Mouse (Mus musculus): ENCODE results near the gene Hlcs. TPM values are rescaled to one million over a fixed set of nuclear protein-coding genes. Genes with fewer than 3 reads are reported as not detected.

Gene Hlcs
- polyA plus RNA-seq, 1 experiment from 2014 or later, result 9.4 TPM

- ATAC-seq (ENCODE audit: low FRiP score, low read depth), result peak; percentile 42; the same call in 1 of the 2 replicates
- H3K27me3 ChIP-seq, result peaks cover 26% of the 10 kb centered on the region
- peak overlapping the region; percentile 31 for H3K4me2 ChIP-seq
- WGBS, result 10% methylated on average over 25 of the region's 25 CpGs
- no peak overlapping the region for H3K9ac ChIP-seq
- no peaks in the 10 kb centered on the region for H3K36me3 ChIP-seq
- peaks cover 19% of the 10 kb centered on the region for H3K4me1 ChIP-seq (replicated peaks)
- 0 out of 2 replicates have a peak overlapping the region, but pooled peaks have one; percentile 23 for H3K27ac ChIP-seq (replicated peaks)
- no peak overlapping the region for H3K4me3 ChIP-seq
- no peaks in the 10 kb centered on the region for H3K9me3 ChIP-seq
Observed at GRCm38 (mm10) chr16:94179341-94180121, 133.8 kb downstream of the Hlcs start.

GRCm38 (mm10) chr16:94178441-94179220, 134.7 kb downstream of the Hlcs start:
- Histone ChIP-seq H3K4me2 (peak overlapping the region; percentile 31; the same call in 1 of the 2 replicates), H3K4me1 (replicated peaks) (peaks cover 19% of the 10 kb centered on the region)
- 42% methylated on average over 16 of the region's 16 CpGs for WGBS

GRCm38 (mm10) chr16:94176997-94177857, 136.1 kb downstream of the Hlcs start:
- Histone ChIP-seq H3K27me3 (peaks cover 19% of the 10 kb centered on the region), H3K4me2 (no peak overlapping the region)
- 77% methylated on average over 21 of the region's 21 CpGs for WGBS

More at GRCm38 (mm10) chr16:94178441-94179220, 134.7 kb downstream of the Hlcs start:
- Histone ChIP-seq H3K4me3 (no peak overlapping the region), H3K27me3 (peaks cover 26% of the 10 kb centered on the region), H3K36me3 (no peaks in the 10 kb centered on the region), H3K9me3 (no peaks in the 10 kb centered on the region), H3K9ac (no peak overlapping the region), H3K27ac (replicated peaks) (no peak overlapping the region)
- no peak for ATAC-seq (ENCODE audit: low FRiP score, low read depth)

DNA sequence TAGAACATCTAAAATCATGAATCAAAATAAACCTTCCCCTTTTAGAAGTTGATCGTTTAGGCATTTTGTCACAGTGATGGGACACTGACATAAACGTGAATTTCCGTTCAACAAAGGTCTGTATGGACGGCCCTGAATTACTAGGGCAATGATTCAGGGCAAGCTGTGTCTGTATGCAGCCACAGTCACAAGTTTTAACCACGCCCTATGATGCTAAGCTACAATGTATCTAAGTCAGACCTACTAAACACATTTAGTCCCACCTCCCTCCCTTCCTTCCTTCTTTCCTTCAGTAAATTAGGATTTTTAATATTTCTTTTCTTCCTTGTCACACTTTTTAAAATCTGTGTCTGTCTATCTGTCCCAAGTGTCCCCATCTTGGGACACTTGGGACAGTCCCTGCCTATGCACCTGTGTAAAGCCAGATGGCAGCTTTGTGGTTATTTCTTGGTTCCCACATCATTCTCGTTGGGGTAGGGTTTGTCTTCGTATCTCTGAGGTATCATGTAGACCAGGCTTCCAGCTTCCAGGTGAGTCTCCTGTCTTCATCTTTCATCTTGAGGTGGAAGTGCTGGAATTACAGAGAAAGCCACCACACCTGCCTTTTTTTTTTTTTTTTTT, 137.9 kb downstream of the Hlcs start:
- peaks cover 6% of the 10 kb centered on the region for H3K27me3 ChIP-seq
- no peaks in the 10 kb centered on the region for H3K9me3 ChIP-seq
- no peak for ATAC-seq (ENCODE audit: low FRiP score, low read depth)
- no peaks in the 10 kb centered on the region for H3K36me3 ChIP-seq
- no peak overlapping the region for H3K27ac ChIP-seq (replicated peaks)
- WGBS, result 82% methylated on average over 7 of the region's 7 CpGs
- no peak overlapping the region for H3K4me2 ChIP-seq
- H3K4me3 ChIP-seq, result no peak overlapping the region
- no peak overlapping the region for H3K9ac ChIP-seq
- H3K4me1 ChIP-seq (replicated peaks), result peaks cover 15% of the 10 kb centered on the region

More at GRCm38 (mm10) chr16:94176997-94177857, 136.1 kb downstream of the Hlcs start:
- H3K4me3 ChIP-seq, result no peak overlapping the region
- H3K4me1 ChIP-seq (replicated peaks), result peaks cover 19% of the 10 kb centered on the region
- H3K9me3 ChIP-seq, result no peaks in the 10 kb centered on the region
- no peak for ATAC-seq (ENCODE audit: low FRiP score, low read depth)
- H3K27ac ChIP-seq (replicated peaks), result no peak overlapping the region
- no peak overlapping the region for H3K9ac ChIP-seq
- no peaks in the 10 kb centered on the region for H3K36me3 ChIP-seq

DNA sequence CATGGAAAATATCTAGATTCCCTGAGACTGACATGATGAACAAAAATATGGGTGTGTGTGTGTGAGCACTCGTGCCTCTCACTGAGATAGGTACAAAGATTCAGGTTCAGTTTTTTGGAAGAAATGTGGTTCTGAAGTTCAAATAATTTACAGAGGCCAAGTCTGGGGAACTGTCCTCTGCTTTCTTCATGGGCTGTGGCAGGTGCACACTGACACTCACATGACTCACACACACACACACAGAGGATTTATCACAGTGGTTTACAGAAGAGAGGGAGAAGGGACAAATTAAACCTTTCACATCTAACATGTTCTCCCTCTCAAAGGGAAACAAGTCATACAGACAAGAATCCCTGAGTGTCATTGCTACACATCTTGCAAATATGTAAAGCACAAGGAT, 140.0 kb downstream of the Hlcs start:
- ATAC-seq (ENCODE audit: low FRiP score, low read depth), result no peak
- H3K36me3 ChIP-seq, result no peaks in the 10 kb centered on the region
- 85% methylated on average over 1 of the region's 1 CpGs for WGBS

GRCm38 (mm10) chr16:94170218-94170617, 143.2 kb downstream of the Hlcs start:
- no peak for ATAC-seq (ENCODE audit: low FRiP score, low read depth)
- H3K4me1 ChIP-seq (replicated peaks), result no peaks in the 10 kb centered on the region
- no peak overlapping the region for H3K27ac ChIP-seq (replicated peaks)
- no peaks in the 10 kb centered on the region for H3K9me3 ChIP-seq
- WGBS, result 45% methylated on average over 4 of the region's 4 CpGs
- 0 out of 2 replicates have a peak, but pooled peaks cover 3% of the 10 kb centered on the region for H3K27me3 ChIP-seq
- no peak overlapping the region for H3K4me2 ChIP-seq
- H3K4me3 ChIP-seq, result no peak overlapping the region
- no peak overlapping the region for H3K9ac ChIP-seq
- no peaks in the 10 kb centered on the region for H3K36me3 ChIP-seq

More for the DNA sequence above, 140.0 kb downstream of the Hlcs start:
- H3K9ac ChIP-seq, result no peak overlapping the region
- H3K27me3 ChIP-seq, result peaks cover 3% of the 10 kb centered on the region
- no peak overlapping the region for H3K4me2 ChIP-seq
- no peak overlapping the region for H3K4me3 ChIP-seq
- H3K27ac ChIP-seq (replicated peaks), result no peak overlapping the region
- no peaks in the 10 kb centered on the region for H3K9me3 ChIP-seq
- no peaks in the 10 kb centered on the region for H3K4me1 ChIP-seq (replicated peaks)

- no peaks in the 10 kb centered on the region; the same call in 1 of the 2 replicates for H3K4me1 ChIP-seq (replicated peaks)
- no peak overlapping the region for H3K9ac ChIP-seq
- H3K36me3 ChIP-seq, result no peaks in the 10 kb centered on the region
- H3K9me3 ChIP-seq, result no peaks in the 10 kb centered on the region
- no peak overlapping the region for H3K4me2 ChIP-seq
- 88% methylated on average over 16 of the region's 16 CpGs for WGBS
- 0 out of 2 replicates have a peak, but pooled peaks cover 3% of the 10 kb centered on the region for H3K27me3 ChIP-seq
- no peak overlapping the region for H3K4me3 ChIP-seq
- no peak for ATAC-seq (ENCODE audit: low FRiP score, low read depth)
- no peak overlapping the region for H3K27ac ChIP-seq (replicated peaks)
Observed at GRCm38 (mm10) chr16:94168655-94169545, 144.5 kb downstream of the Hlcs start.

DNA sequence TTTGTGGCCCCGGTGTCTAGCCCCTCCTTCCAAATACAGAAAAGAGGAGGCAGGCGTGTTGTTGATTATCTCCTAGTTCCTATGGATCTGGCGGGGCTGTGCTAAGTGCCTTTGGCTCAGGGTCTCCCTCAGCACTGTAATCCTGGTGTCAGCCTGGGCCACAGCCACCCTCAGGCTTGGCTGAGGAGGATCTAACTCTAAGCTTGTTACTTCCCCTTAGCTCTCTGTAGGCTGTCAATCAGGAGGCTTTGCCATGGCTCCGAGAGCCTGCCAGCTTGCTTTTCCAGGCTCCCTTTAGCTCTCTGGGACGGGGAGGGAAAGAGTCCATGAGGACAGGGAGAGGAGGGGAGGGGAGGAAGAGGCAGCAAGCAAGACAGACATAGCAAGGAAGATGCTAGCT, 148.4 kb downstream of the Hlcs start:
- H3K4me1 ChIP-seq (replicated peaks), result no peaks in the 10 kb centered on the region; the same call in 1 of the 2 replicates
- ATAC-seq (ENCODE audit: low FRiP score, low read depth), result no peak
- H3K9me3 ChIP-seq, result no peaks in the 10 kb centered on the region
- H3K36me3 ChIP-seq, result no peaks in the 10 kb centered on the region
- no peak overlapping the region for H3K9ac ChIP-seq
- no peaks in the 10 kb centered on the region for H3K27me3 ChIP-seq
- 55% methylated on average over 5 of the region's 5 CpGs for WGBS
- H3K4me3 ChIP-seq, result no peak overlapping the region
- H3K27ac ChIP-seq (replicated peaks), result no peak overlapping the region
- no peak overlapping the region for H3K4me2 ChIP-seq

- Histone ChIP-seq H3K27me3 (no peaks in the 10 kb centered on the region), H3K9me3 (no peaks in the 10 kb centered on the region), H3K4me1 (replicated peaks) (no peaks in the 10 kb centered on the region; the same call in 1 of the 2 replicates), H3K4me3 (no peak overlapping the region), H3K9ac (no peak overlapping the region), H3K4me2 (no peak overlapping the region), H3K27ac (replicated peaks) (no peak overlapping the region), H3K36me3 (no peaks in the 10 kb centered on the region)
- ATAC-seq (ENCODE audit: low FRiP score, low read depth), result no peak; the same call in 1 of the 2 replicates
- WGBS, result 15% methylated on average over 7 of the region's 7 CpGs
Observed at GRCm38 (mm10) chr16:94164236-94164635, 149.1 kb downstream of the Hlcs start.

GRCm38 (mm10) chr16:94163051-94163450, 150.3 kb downstream of the Hlcs start:
- no peak for ATAC-seq (ENCODE audit: low FRiP score, low read depth)
- Histone ChIP-seq H3K4me1 (replicated peaks) (no peaks in the 10 kb centered on the region; the same call in 1 of the 2 replicates), H3K4me2 (no peak overlapping the region), H3K4me3 (no peak overlapping the region), H3K27me3 (no peaks in the 10 kb centered on the region), H3K9ac (no peak overlapping the region), H3K36me3 (no peaks in the 10 kb centered on the region), H3K9me3 (no peaks in the 10 kb centered on the region), H3K27ac (replicated peaks) (no peak overlapping the region)
- 82% methylated on average over 11 of the region's 11 CpGs for WGBS

All from hindbrain, embryonic 15.5 days (tissue).